Mouse (Mus musculus) E14TG2a.4 (cell line): Measurements from ENCODE around the gene Xlr5a.
A peak's percentile ranks its signal among the peaks of the same experiment; 100 is the strongest.
"Not testable (repeated sequence)": the region's sequence is repeated elsewhere in the genome, so short reads cannot be mapped to it uniquely, and the experiment has no call there.

Experiments used
- H3K27me3 ChIP-seq: 2 replicates; pipeline ENCODE4 v1.6.1; 2014; ENCODE audit warnings: low read length, control low read depth; ENCODE audit not compliant: insufficient read depth
- H3K36me3 ChIP-seq: 2 replicates; pipeline ENCODE4 v1.6.1; 2014; ENCODE audit warnings: low read length, control low read depth; ENCODE audit not compliant: insufficient read depth
- H3K4me1 ChIP-seq: replicated peaks from 2 replicates; pipeline ENCODE4 v1.6.1; 2014; ENCODE audit warnings: low read depth, low read length, control low read depth
- H3K4me3 ChIP-seq: replicated peaks from 2 replicates; pipeline ENCODE4 v1.5.1; 2014; ENCODE audit warnings: mild to moderate bottlenecking, low read length
- H3K9me3 ChIP-seq: 2 replicates; pipeline ENCODE4 v1.6.1; 2014; ENCODE audit warnings: low read length, control low read depth
- CTCF ChIP-seq: conservative IDR thresholded peaks from 2 replicates; pipeline ENCODE4 v1.5.1; 2014; ENCODE audit warnings: low read length
- NANOG ChIP-seq: IDR thresholded peaks from 2 replicates; pipeline ENCODE4 v1.6.1; 2014; ENCODE audit warnings: borderline replicate concordance, low read length, mixed read lengths
- POU5F1 ChIP-seq: IDR thresholded peaks from 2 replicates; pipeline ENCODE4 v1.6.1; 2014; ENCODE audit warnings: low read length, borderline replicate concordance

Xlr5a gene

GRCm38 (mm10) chrX:73292876-73293275 lies at the start of gene Xlr5a, which contains the start of gene Xlr5c:
Gene Xlr5a (minus strand): TSS chrX:73292976.
Gene Xlr5c (minus strand): TSS chrX:73292976.
- H3K27me3 ChIP-seq, H3K4me1 ChIP-seq, H3K4me3 ChIP-seq, H3K36me3 ChIP-seq, H3K9me3 ChIP-seq: not testable (repeated sequence)

GRCm38 (mm10) chrX:73342483-73342895 lies 49.7 kb upstream of the Xlr5a start, which contains the start of gene Zfp275:
Gene Zfp275 (plus strand): TSS chrX:73342621.
- H3K36me3 ChIP-seq: peaks cover 12% of the 10 kb centered on the region
- peak within 1 kb of the TSS; percentile 82 for H3K4me3 ChIP-seq
- TF ChIP-seq NANOG (no peak), POU5F1 (no peak), CTCF (no peak)
- H3K4me1 ChIP-seq: peaks cover 9% of the 10 kb centered on the region; the same call in 1 of the 2 replicates
- H3K27me3 ChIP-seq: no peaks in the 10 kb centered on the region; the same call in 1 of the 2 replicates
- H3K9me3 ChIP-seq: no peaks in the 10 kb centered on the region

GRCm38 (mm10) chrX:73342068-73342467 lies 49.3 kb upstream of the Xlr5a start:
- no peak for TF ChIP-seq NANOG
- no peak for TF ChIP-seq POU5F1
- no peak for TF ChIP-seq CTCF
- Histone ChIP-seq H3K36me3 (peaks cover 12% of the 10 kb centered on the region), H3K9me3 (no peaks in the 10 kb centered on the region), H3K4me1 (peaks cover 9% of the 10 kb centered on the region; the same call in 1 of the 2 replicates), H3K27me3 (peaks cover 2% of the 10 kb centered on the region; the same call in 1 of the 2 replicates), H3K4me3 (0 out of 2 replicates have a peak overlapping the region, but pooled peaks have one; percentile 82)

GRCm38 (mm10) chrX:73341473-73341872 lies 48.7 kb upstream of the Xlr5a start:
- TF ChIP-seq CTCF: no peak
- TF ChIP-seq POU5F1: no peak
- no peak for TF ChIP-seq NANOG
- Histone ChIP-seq H3K27me3 (peaks cover 8% of the 10 kb centered on the region; the same call in 1 of the 2 replicates), H3K36me3 (peaks cover 12% of the 10 kb centered on the region), H3K4me1 (peaks cover 9% of the 10 kb centered on the region; the same call in 1 of the 2 replicates), H3K4me3 (no peak overlapping the region), H3K9me3 (no peaks in the 10 kb centered on the region)

- Histone ChIP-seq H3K9me3 (no peaks in the 10 kb centered on the region), H3K36me3 (no peaks in the 10 kb centered on the region), H3K27me3 (peaks cover 15% of the 10 kb centered on the region), H3K4me1 (no peaks in the 10 kb centered on the region), H3K4me3 (no peak within 1 kb of the TSS)
- TF ChIP-seq POU5F1 (no peak), CTCF (no peak), NANOG (no peak)
Measured at GRCm38 (mm10) chrX:73336740-73337139, 44.0 kb upstream of the Xlr5a start, which contains the start of gene Gm45015. Gene Gm45015 (minus strand): TSS chrX:73336840.

GRCm38 (mm10) chrX:73333548-73333947 lies 40.8 kb upstream of the Xlr5a start:
- H3K36me3 ChIP-seq: no peaks in the 10 kb centered on the region
- no peak for TF ChIP-seq NANOG
- no peak for TF ChIP-seq POU5F1
- TF ChIP-seq CTCF: no peak
- H3K27me3 ChIP-seq: peaks cover 15% of the 10 kb centered on the region
- H3K4me1 ChIP-seq: no peaks in the 10 kb centered on the region
- H3K9me3 ChIP-seq: no peaks in the 10 kb centered on the region
- H3K4me3 ChIP-seq: no peak overlapping the region

- Histone ChIP-seq H3K9me3 (no peaks in the 10 kb centered on the region), H3K36me3 (no peaks in the 10 kb centered on the region), H3K27me3 (no peaks in the 10 kb centered on the region), H3K4me1 (no peaks in the 10 kb centered on the region), H3K4me3 (no peak overlapping the region)
- no peak for TF ChIP-seq NANOG
- no peak for TF ChIP-seq CTCF
- no peak for TF ChIP-seq POU5F1
Measured at GRCm38 (mm10) chrX:73327215-73327614, 34.4 kb upstream of the Xlr5a start.

- no peak for TF ChIP-seq POU5F1
- Histone ChIP-seq H3K36me3 (no peaks in the 10 kb centered on the region), H3K9me3 (no peaks in the 10 kb centered on the region), H3K4me1 (no peaks in the 10 kb centered on the region), H3K27me3 (no peaks in the 10 kb centered on the region), H3K4me3 (no peak overlapping the region)
Measured at GRCm38 (mm10) chrX:73321029-73321428, 28.3 kb upstream of the Xlr5a start.

GRCm38 (mm10) chrX:73312522-73312921 lies 19.7 kb upstream of the Xlr5a start:
- Histone ChIP-seq H3K36me3 (no peaks in the 10 kb centered on the region), H3K9me3 (no peaks in the 10 kb centered on the region), H3K4me3 (no peak overlapping the region), H3K4me1 (no peaks in the 10 kb centered on the region), H3K27me3 (no peaks in the 10 kb centered on the region)
- TF ChIP-seq NANOG (no peak), POU5F1 (no peak), CTCF (peak; percentile 42)

GRCm38 (mm10) chrX:73295745-73296144 lies 3.0 kb upstream of the Xlr5a start:
- H3K4me1 ChIP-seq, H3K36me3 ChIP-seq, H3K4me3 ChIP-seq, H3K27me3 ChIP-seq, H3K9me3 ChIP-seq: not testable (repeated sequence)

- not testable (repeated sequence) for H3K27me3 ChIP-seq, H3K9me3 ChIP-seq, H3K4me1 ChIP-seq, H3K36me3 ChIP-seq, H3K4me3 ChIP-seq
Measured at GRCm38 (mm10) chrX:73265270-73265669, 27.5 kb downstream of the Xlr5a start, which contains the start of gene Xlr3c. Gene Xlr3c (minus strand): TSS chrX:73265390.

- not testable (repeated sequence) for H3K36me3 ChIP-seq, H3K4me1 ChIP-seq, H3K4me3 ChIP-seq, H3K9me3 ChIP-seq, H3K27me3 ChIP-seq
Measured at GRCm38 (mm10) chrX:73262428-73262827, 30.3 kb downstream of the Xlr5a start.
